Mouse (Mus musculus): Measurements from ENCODE around the gene Resp18. TPM values are rescaled to one million over a fixed set of nuclear protein-coding genes. Genes with fewer than 3 reads are reported as not detected.

Gene Resp18
- polyA plus RNA-seq, 1 experiment = 275 TPM

DNA sequence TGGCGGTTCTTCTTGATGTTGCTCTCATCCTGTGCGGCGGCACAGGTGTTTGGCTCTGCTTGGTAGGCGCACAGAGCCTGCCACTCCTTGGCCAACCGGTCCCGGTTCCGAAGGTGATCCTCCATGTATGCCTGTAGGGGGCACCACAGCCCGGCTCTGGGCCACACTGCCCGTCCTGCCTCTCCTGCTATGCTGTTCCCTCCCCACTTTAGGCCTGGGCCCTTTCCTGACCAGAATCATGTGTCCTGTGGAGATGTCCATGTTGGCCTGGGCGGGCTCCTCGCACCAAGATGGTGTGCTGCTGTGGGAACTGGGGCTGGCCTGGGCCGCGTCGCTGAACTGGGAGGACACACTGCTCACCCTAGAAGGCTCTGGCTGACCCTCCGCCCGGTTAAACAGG lies 25.2 kb downstream of the Resp18 start:
- peak in 1 of 2 experiments; percentile 45 for DNase-seq
- H3K27me3 ChIP-seq (ENCODE audit: control insufficient read depth, insufficient read depth, low read length) = no peaks in the 10 kb centered on the region
- no peak overlapping the region for H3K27ac ChIP-seq (ENCODE audit: insufficient read depth, low read length)
- WGBS = 75% methylated on average over 16 of the region's 16 CpGs
- H3K4me3 ChIP-seq (replicated peaks; ENCODE audit: insufficient read depth, low read depth, low read length) = no peak overlapping the region
- peaks cover 33% of the 10 kb centered on the region for H3K4me1 ChIP-seq (ENCODE audit: control insufficient read depth, insufficient read depth, low read length)
- TF ChIP-seq CTCF (IDR thresholded peaks at IDR 0.05; ENCODE audit: borderline replicate concordance, insufficient read depth, low read depth, low read length) (peak; percentile 22; the same call in 1 of the 2 replicates), POLR2A (IDR thresholded peaks at IDR 0.05; ENCODE audit: borderline replicate concordance, insufficient read depth, low read length) (no peak)

DNA sequence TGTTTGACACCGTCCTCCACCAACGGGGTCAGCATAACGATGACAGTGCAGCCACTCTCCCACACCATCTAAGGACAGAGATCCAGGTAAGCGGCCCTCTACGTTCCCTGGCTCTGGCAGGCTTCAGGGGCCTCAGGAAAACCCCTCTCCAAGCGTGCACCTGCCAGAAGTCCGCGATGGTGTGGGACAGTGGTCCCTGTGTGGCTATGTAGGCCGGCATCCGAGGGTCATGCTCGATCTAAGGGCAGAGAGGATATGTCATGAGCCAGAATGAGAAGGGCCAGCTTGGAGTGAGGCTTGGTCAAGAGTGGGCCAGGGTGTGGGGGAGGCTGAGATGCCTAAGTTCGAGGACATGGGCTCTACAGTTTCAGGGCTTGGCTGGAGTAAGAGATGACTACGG lies 25.9 kb downstream of the Resp18 start:
- Histone ChIP-seq H3K4me1 (ENCODE audit: control insufficient read depth, insufficient read depth, low read length) (peaks cover 41% of the 10 kb centered on the region), H3K27me3 (ENCODE audit: control insufficient read depth, insufficient read depth, low read length) (no peaks in the 10 kb centered on the region), H3K27ac (ENCODE audit: insufficient read depth, low read length) (no peak overlapping the region), H3K4me3 (replicated peaks; ENCODE audit: insufficient read depth, low read depth, low read length) (no peak overlapping the region)
- TF ChIP-seq POLR2A (IDR thresholded peaks at IDR 0.05; ENCODE audit: borderline replicate concordance, insufficient read depth, low read length) (no peak), CTCF (IDR thresholded peaks at IDR 0.05; ENCODE audit: borderline replicate concordance, insufficient read depth, low read depth, low read length) (no peak)
- no peak for DNase-seq
- 76% methylated on average over 13 of the region's 13 CpGs for WGBS

DNA sequence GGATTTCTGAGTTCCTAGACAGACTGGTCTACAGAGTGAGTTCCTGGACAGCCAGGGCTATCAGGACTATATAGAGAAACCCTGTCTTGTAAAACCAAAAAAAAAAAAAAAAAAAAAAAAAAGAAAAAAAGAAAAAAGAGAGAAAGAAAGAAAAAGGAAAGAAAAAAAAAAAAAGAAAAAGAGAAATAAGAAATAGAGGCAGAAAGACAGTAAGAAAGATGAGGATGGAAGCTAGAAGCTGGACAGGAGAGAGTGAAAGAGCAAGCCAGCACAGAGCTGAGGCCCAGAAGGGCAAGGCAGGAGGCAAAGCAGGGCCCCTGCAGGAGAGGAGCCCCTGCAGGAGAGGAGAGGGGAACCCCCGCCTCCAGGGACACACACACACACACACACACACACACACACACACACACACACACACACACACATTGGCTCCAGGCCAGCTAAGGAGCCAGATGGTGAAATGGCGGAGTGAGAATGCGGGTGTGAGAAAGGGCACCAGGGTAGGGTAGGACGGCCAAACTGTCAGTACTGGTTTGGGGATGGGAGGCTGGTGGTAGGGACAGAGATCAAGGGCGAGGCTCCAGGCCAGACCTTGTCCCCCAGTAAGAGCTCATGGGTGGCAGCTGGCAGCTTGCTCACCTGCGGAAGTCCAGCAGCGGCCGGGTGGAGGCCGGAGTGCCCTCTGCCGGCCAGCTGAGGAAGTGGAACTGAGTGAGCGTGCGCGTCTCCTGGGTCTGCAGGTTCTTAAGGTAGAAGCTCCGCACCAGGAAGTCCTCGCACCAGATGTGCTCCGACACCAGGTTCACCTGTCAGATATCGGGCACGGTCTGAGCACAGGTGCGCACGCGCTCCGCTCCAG lies 26.9 kb downstream of the Resp18 start:
- peak; percentile 88 to 90 for DNase-seq
- WGBS = 4% methylated on average over 21 of the region's 22 CpGs
- H3K27me3 ChIP-seq (ENCODE audit: control insufficient read depth, insufficient read depth, low read length) = no peaks in the 10 kb centered on the region
- TF ChIP-seq CTCF (IDR thresholded peaks at IDR 0.05; ENCODE audit: borderline replicate concordance, insufficient read depth, low read depth, low read length) (peak; percentile 82), POLR2A (IDR thresholded peaks at IDR 0.05; ENCODE audit: borderline replicate concordance, insufficient read depth, low read length) (0 out of 2 replicates have a peak, but pooled peaks have one; percentile 30)
- peaks cover 48% of the 10 kb centered on the region for H3K4me1 ChIP-seq (ENCODE audit: control insufficient read depth, insufficient read depth, low read length)
- peak overlapping the region; percentile 73 for H3K27ac ChIP-seq (ENCODE audit: insufficient read depth, low read length)
- H3K4me3 ChIP-seq (replicated peaks; ENCODE audit: insufficient read depth, low read depth, low read length) = peak overlapping the region; percentile 48

DNA sequence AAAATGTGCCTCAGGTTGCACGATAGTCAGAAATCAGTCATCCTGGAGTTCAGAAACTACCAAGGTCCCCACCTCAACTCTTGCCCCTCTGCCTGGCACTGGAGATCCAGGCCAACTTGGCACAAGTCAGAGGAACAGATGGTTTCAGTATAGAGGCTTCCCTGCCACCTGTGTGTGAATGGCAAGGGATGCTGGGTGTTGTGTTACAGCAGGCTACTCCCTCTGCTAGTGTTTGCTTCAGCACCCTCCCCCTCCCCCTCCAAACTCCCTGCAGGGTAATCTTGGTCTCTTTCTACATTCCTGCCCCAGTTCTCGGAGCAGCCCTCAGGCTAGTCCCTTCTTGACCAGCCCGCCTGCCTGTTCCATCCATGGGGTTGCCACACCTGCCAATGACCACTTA lies 27.7 kb downstream of the Resp18 start:
- Histone ChIP-seq H3K27ac (ENCODE audit: insufficient read depth, low read length) (0 out of 2 replicates have a peak overlapping the region, but pooled peaks have one; percentile 38), H3K27me3 (ENCODE audit: control insufficient read depth, insufficient read depth, low read length) (no peaks in the 10 kb centered on the region), H3K4me1 (ENCODE audit: control insufficient read depth, insufficient read depth, low read length) (peaks cover 48% of the 10 kb centered on the region), H3K4me3 (replicated peaks; ENCODE audit: insufficient read depth, low read depth, low read length) (no peak overlapping the region)
- peak; percentile 75 to 85 for DNase-seq
- 15% methylated on average over 3 of the region's 3 CpGs for WGBS
- no peak for TF ChIP-seq POLR2A (IDR thresholded peaks at IDR 0.05; ENCODE audit: borderline replicate concordance, insufficient read depth, low read length)
- TF ChIP-seq CTCF (IDR thresholded peaks at IDR 0.05; ENCODE audit: borderline replicate concordance, insufficient read depth, low read depth, low read length) = no peak

DNA sequence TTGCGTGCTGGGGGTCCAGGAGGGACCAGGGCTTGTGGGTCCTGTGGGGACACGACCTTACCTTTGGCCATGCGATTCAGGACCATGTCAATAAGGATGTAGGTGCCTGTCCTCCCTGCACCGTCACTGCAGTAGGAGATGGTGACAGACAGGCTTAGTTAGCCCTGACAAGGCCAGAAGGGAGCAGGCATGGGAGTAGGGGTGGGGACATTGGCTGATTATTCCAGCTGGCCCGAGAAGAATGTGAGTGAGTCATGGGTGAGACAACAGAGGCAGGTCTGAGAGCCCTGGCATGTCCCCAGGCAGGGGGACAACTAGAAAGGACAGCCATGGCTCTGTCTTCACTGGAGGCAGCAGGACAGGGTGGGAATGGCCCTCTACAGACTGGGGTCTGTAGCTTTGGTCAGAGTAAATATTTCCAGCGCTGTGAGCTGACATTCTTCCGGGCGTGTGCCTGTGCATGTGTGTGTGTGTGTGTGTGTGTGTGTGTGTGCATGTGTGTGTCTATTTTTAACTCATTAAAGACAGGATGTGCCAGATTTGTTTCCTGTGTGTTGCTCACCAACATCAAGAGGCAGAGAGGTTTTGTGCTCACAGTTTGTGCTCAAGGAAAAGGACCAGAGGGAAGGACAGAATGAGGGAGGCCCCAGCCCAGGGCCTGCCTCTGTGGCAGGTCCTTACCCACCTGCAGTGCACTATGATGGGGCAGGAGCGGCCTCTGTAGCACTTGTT lies 30.0 kb downstream of the Resp18 start:
- 25% methylated on average over 9 of the region's 9 CpGs for WGBS
- Histone ChIP-seq H3K4me3 (replicated peaks; ENCODE audit: insufficient read depth, low read depth, low read length) (no peak overlapping the region), H3K4me1 (ENCODE audit: control insufficient read depth, insufficient read depth, low read length) (peaks cover 43% of the 10 kb centered on the region), H3K27ac (ENCODE audit: insufficient read depth, low read length) (peak overlapping the region; percentile 64), H3K27me3 (ENCODE audit: control insufficient read depth, insufficient read depth, low read length) (no peaks in the 10 kb centered on the region)
- DNase-seq = peak; percentile 68 to 85
- TF ChIP-seq POLR2A (IDR thresholded peaks at IDR 0.05; ENCODE audit: borderline replicate concordance, insufficient read depth, low read length) (no peak), CTCF (IDR thresholded peaks at IDR 0.05; ENCODE audit: borderline replicate concordance, insufficient read depth, low read depth, low read length) (no peak)

DNA sequence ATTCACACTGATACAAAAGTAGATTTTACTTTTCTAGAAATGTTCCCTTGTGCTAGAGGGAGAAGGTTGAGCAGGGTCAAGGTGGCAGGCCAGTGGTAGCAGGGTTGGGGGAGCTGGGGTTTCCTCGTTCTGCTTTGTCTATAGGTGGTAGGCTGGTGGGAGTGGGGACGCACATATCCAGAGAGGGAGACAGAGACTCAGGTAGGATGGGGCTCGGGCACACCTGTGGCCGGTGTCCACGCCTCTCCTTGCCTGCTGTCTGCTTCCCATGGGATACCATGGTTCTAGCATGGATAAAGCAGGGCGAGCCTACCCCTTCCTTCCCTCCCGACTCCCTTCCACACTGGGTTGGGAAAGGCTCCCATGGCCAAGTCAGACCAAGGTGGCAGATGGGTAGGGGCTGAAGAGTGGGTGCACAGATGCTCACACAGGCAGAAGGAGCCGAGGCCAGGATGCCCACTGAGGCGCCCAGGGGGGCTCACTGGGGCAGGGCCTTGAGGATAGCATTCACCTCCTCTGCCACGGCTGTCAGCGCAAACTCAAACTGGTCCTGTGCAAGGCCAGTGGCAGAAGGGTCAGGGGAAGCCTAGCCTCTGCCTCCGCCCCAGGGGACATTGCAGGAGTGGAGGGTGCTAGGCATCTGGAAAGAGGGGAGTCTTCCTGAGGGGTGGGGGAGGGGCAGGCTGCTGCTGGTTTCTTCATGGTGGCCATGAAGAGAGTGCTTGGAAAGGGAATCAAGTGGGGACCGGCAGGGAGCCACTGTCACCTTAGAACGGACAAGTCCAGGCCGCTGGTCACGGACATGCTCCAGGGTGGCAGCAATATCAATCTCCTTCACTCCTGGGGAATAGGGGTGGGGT lies 30.9 kb downstream of the Resp18 start:
- 64% methylated on average over 16 of the region's 16 CpGs for WGBS
- Histone ChIP-seq H3K27ac (ENCODE audit: insufficient read depth, low read length) (peak overlapping the region; percentile 64; the same call in 1 of the 2 replicates), H3K4me3 (replicated peaks; ENCODE audit: insufficient read depth, low read depth, low read length) (no peak overlapping the region), H3K27me3 (ENCODE audit: control insufficient read depth, insufficient read depth, low read length) (no peaks in the 10 kb centered on the region), H3K4me1 (ENCODE audit: control insufficient read depth, insufficient read depth, low read length) (peaks cover 40% of the 10 kb centered on the region)
- TF ChIP-seq CTCF (IDR thresholded peaks at IDR 0.05; ENCODE audit: borderline replicate concordance, insufficient read depth, low read depth, low read length) = no peak
- no peak for DNase-seq

DNA sequence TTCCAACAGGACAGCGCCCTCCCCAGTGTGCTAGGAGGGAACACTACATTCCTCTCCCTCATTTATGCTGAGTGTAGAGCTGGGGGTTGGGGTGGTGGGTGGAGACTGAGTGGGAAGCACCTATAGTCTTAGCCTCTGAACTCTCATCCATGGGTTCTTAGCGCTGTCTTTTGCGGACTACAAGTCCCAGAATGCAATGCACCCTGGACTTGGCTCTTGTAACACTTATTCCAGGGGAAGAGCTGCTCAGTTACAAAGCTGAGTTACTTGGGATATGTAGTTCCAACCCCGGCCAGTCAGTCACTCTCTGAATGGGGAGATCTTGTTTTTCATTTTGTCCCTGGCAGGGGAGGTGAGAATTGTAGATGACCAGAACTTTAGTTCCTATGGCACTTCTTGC lies 33.4 kb downstream of the Resp18 start:
- WGBS = 18% methylated on average over 4 of the region's 4 CpGs
- Histone ChIP-seq H3K4me1 (ENCODE audit: control insufficient read depth, insufficient read depth, low read length) (peaks cover 26% of the 10 kb centered on the region), H3K27ac (ENCODE audit: insufficient read depth, low read length) (no peak overlapping the region), H3K4me3 (replicated peaks; ENCODE audit: insufficient read depth, low read depth, low read length) (no peak overlapping the region), H3K27me3 (ENCODE audit: control insufficient read depth, insufficient read depth, low read length) (no peaks in the 10 kb centered on the region)
- peak; percentile 58 to 63 for DNase-seq
- TF ChIP-seq CTCF (IDR thresholded peaks at IDR 0.05; ENCODE audit: borderline replicate concordance, insufficient read depth, low read depth, low read length) = no peak
- TF ChIP-seq POLR2A (IDR thresholded peaks at IDR 0.05; ENCODE audit: borderline replicate concordance, insufficient read depth, low read length) = no peak
